Mouse (Mus musculus) MN1 (cell line): Measurements from ENCODE around the gene Tctn3.

ENCODE experiments used
- DNase-seq: peaks from one replicate; pipeline ENCODE4 v3.0.0-alpha.2; 2016; ENCODE audit warnings: low spot score

Tctn3 gene

DNA sequence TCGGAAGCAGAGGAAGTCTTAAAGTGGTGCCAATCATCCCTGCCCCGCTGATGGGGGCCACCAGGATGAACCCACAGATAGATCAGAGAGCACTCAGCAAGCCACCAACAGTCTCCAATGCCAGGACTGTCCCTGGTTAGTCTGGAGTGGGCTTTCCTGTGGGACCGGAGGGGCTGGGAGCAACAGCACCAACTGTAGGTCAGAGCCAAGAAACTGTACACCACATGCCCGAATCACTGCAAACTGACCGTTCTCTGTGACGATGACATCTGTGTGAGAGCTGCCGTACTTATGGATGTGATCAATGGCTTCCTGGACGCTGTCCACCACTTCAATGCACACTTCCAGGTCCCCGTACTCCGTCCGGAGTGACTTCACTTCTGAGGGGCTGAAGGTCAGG lies 57.7 kb downstream of the Tctn3 start:
- no peak for DNase-seq

DNA sequence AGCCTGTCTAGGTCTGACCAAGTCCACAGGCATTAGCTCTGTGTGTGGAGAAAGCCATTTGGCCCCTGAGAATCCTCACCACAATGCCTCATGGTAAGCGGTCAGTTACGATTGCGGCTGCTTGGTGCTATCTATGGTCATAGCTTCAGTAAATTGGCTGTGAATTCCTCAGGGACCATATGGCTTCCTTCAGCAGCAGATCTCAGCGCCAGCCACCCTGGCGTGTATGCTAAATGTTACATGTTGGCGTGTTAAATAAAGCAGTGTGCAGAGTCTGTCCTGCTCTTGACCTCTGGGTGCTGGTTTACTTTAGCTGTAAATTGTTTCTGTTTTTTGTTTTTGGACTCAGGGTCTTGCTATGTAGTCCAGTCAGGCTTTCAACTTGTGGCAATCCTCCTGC lies 58.2 kb downstream of the Tctn3 start:
- no peak for DNase-seq

DNA sequence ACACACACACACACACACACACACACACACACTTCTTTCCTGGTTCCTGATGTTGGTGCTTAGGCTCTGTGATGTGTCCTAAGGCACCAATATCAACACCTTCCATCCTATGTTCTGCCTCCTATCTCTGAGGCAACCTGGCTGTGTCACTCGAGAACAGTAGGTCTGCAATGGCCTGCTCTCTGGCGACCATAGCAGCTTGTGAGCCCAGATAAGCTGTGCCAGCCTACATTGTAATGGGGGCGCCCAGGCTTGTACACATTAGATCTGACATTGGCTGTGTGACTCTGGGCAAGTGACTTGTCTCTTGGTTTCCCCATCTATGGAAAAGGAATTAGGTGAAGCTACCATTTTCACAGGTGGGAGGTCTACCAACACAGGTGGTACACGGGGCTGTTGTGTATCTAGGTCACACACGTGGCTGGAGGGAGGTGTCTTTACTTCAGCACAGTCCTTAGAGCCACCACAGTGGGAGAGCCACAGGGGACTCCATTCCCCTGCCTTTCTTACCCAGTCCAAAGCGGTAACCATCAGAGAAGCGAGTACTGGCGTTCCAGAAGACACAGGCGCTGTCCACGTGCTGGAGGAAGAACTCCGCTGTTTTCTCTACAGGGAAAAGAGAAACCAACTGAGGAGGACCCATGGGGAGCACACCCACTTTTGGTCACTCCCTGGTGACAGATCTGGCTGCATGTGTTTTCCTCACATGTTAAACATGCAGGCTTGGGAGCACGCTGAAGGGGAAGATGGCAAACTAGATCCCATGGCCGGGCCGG lies 58.8 kb downstream of the Tctn3 start:
- DNase-seq = no peak

DNA sequence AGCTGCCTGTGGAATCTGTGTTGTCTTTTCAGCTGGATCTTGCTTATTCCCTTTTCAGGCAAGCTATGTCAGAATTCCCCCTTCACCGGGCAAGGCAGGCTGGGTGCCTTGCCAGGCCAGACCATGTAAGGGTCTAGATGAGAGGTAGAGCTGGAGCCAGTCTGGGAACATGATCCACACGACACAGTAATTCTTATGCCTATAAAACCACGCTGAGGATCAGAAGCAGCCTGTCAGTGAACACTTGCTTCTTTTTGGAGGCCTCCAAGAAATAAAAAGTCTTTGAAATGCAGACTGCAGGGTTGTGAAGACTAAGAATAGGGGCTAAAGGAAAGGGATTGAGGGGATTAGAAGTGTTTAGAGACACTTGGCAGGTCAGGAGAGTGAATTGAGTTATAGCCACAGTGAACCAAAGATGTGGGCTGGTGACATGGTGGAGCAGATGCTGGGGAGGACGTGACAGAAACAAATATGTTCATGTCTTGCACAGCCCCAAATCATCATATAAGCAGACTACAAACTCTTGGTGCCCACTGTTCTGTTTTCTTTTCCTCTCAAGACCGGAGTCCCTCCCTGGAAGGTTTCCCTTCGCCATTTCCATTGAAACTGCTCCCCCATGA lies 62.4 kb downstream of the Tctn3 start:
- DNase-seq = no peak

DNA sequence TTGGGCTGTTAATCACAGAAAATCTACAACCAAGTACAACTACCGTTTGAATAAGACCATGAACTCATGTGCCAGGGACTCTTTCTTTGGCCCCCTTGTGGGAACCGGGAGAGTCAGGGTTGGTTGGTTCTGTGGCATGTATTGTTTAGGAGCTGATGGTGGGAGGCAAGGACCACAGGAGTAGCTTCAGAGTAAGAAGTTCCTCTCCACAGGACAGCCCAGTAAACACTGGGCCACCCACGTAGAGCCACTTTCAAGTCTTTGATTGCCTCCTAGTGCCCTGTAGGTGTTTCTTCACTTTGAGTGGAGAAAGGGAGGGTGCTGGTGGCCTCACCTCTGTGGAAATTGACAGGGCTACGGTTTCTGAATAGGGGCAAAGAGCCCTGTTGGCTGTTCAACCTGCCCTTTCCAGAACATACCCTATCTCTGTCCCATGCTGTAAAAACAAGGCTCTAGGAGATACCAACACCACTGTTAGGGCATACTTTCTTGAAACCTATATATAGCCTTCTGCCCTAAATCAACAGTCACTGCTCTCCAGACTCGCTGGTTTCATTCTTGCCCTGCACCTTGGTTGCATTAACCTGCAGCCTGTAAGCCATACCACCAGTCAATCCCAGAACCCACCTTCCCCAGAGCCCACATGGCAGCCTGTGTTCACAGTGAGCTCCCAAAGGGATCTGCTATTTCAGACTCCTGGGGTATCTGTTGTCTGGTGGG lies 63.1 kb downstream of the Tctn3 start:
- no peak for DNase-seq

DNA sequence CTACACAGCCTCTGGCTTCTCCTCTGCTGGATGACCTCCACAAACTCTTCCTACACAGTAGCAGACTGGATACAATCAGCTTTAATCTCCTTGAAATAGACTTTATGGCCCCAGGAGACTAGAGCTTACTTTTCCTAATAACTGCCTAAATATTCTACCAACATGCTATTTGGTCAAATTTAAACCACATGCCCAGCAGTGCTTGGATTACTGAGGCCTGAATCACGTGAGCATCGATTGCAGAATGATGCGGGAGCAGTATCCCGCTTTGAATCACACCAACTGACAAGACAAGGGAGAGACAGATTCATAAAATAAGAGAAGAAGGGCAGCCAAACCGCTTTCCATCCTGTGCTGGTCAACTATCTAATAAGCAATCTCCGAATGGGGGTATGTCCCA lies 63.6 kb downstream of the Tctn3 start:
- DNase-seq = no peak
